9 mouse cellular contexts compared by ENCODE assay signal in the genomic region with DNA sequence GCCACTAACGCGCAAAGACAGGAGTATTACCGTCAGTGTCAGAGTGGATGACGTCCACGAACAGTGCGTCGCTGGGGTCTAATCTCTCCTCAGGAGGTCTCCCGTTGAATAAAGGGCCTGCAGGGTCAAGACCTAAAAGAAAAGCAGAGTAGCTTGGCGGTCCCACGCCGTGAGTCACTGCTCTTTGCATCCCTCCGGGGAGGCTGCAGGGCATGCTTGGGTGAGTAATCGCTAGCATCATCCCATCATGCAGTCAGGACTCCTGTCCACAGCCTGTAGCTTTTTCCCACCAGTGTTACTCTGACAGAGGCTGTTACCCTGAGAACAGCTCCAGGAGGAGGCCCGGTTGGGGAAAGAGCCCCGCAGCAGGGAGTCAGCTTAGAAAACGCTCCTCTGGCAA. TPM values are rescaled to one million over a fixed set of nuclear protein-coding genes. Genes with fewer than 3 reads are reported as not detected.
DNase-seq lines count a peak whose midpoint lies in the region; ATAC-seq lines count a peak whose summit lies in the region.
"Had no signal": no experiment of that assay in that cellular context is flagged by ENCODE, and none has a peak within 500 bp of the region (broad histone marks: within the 10 kb centered on the region; RNA-seq: fewer than 3 reads in every experiment).

No protein-coding gene starts in this region.

- no peak overlapping the region for H3K9ac ChIP-seq in kidney, embryonic 14.5 days (ENCODE audit: low read depth, low read length)
- H3K9ac ChIP-seq in forebrain, embryonic 15.5 days (replicated peaks), result no peak overlapping the region
- H3K9ac ChIP-seq in midbrain, embryonic 16.5 days (ENCODE audit: low read depth, low read length), result peak overlapping the region; percentile 27; the same call in 1 of the 2 replicates
- H3K9ac ChIP-seq: liver, embryonic 14.5 days had no signal

- 3% methylated on average over 16 of the region's 16 CpGs for WGBS in kidney, embryonic 14.5 days
- WGBS in forebrain, embryonic 15.5 days, result 2% methylated on average over 16 of the region's 16 CpGs
- under 1% methylated on average over 16 of the region's 16 CpGs for WGBS in midbrain, embryonic 16.5 days

- no peak; the same call in 1 of the 2 replicates for ATAC-seq in kidney, embryonic 14.5 days (ENCODE audit: low FRiP score, low TSS enrichment)
- ATAC-seq in forebrain, embryonic 15.5 days (replicated peaks), result no peak
- no peak for ATAC-seq in midbrain, embryonic 16.5 days

- peaks cover 5% of the 10 kb centered on the region; the same call in 1 of the 2 replicates for H3K4me1 ChIP-seq in kidney, embryonic 14.5 days (ENCODE audit: control insufficient read depth, insufficient read depth, low read length)
- H3K4me1 ChIP-seq in forebrain, embryonic 15.5 days, result peaks cover 6% of the 10 kb centered on the region; the same call in 1 of the 2 replicates
- no peaks in the 10 kb centered on the region for H3K4me1 ChIP-seq in midbrain, embryonic 16.5 days (ENCODE audit: control insufficient read depth, insufficient read depth, low read length)

- H3K27ac ChIP-seq in kidney, embryonic 14.5 days (ENCODE audit: low read depth, low read length), result no peak overlapping the region
- H3K27ac ChIP-seq in forebrain, embryonic 15.5 days (replicated peaks), result no peak overlapping the region
- H3K27ac ChIP-seq in midbrain, embryonic 16.5 days (ENCODE audit: low read length), result no peak overlapping the region
- H3K27ac ChIP-seq: liver, embryonic 14.5 days had no signal

- H3K4me3 ChIP-seq in kidney, embryonic 14.5 days (ENCODE audit: low read length), result peak overlapping the region; percentile 12; the same call in 1 of the 2 replicates
- H3K4me3 ChIP-seq in forebrain, embryonic 15.5 days, result no peak overlapping the region
- no peak overlapping the region for H3K4me3 ChIP-seq in midbrain, embryonic 16.5 days (ENCODE audit: low read depth, low read length)

- no peaks in the 10 kb centered on the region for H3K9me3 ChIP-seq in kidney, embryonic 14.5 days (ENCODE audit: control insufficient read depth, low read length)
- no peaks in the 10 kb centered on the region for H3K9me3 ChIP-seq in forebrain, embryonic 15.5 days
- no peaks in the 10 kb centered on the region for H3K9me3 ChIP-seq in midbrain, embryonic 16.5 days (replicated peaks; ENCODE audit: control insufficient read depth, low read length, poor library complexity, severe bottlenecking)

- H3K4me2 ChIP-seq in kidney, embryonic 14.5 days (replicated peaks; ENCODE audit: low read depth, low read length), result peak overlapping the region; percentile 30
- peak overlapping the region; percentile 20 for H3K4me2 ChIP-seq in forebrain, embryonic 15.5 days (replicated peaks)
- H3K4me2 ChIP-seq in midbrain, embryonic 16.5 days (ENCODE audit: low read length), result peak overlapping the region; percentile 43

- no peak for DNase-seq in kidney, postnatal 10 days
- DNase-seq in ZHBTc4 (ENCODE audit: low read depth, low spot score), result peak; percentile 33
- no peak for DNase-seq in thymus, postnatal 4 days
- no peak for DNase-seq in urinary bladder, postnatal 36 days (ENCODE audit: low spot score in 2 of 2)
- DNase-seq in thymus, postnatal 25 days, result no peak

- peaks cover 3% of the 10 kb centered on the region; the same call in 1 of the 2 replicates for H3K27me3 ChIP-seq in kidney, embryonic 14.5 days (ENCODE audit: control insufficient read depth, insufficient read depth, low read length)
- no peaks in the 10 kb centered on the region for H3K27me3 ChIP-seq in forebrain, embryonic 15.5 days
- no peaks in the 10 kb centered on the region for H3K27me3 ChIP-seq in midbrain, embryonic 16.5 days (ENCODE audit: control insufficient read depth, insufficient read depth, low read depth, low read length)

- H3K36me3 ChIP-seq in kidney, embryonic 14.5 days (ENCODE audit: control insufficient read depth, insufficient read depth, low read length), result no peaks in the 10 kb centered on the region
- H3K36me3 ChIP-seq in forebrain, embryonic 15.5 days, result no peaks in the 10 kb centered on the region
- H3K36me3 ChIP-seq in midbrain, embryonic 16.5 days (ENCODE audit: control insufficient read depth, insufficient read depth, low read length), result no peaks in the 10 kb centered on the region

RNA-seq across cellular contexts. Expression of gene Liph, which starts 19.3 kb away (rescaled TPM):
- 0.26 and 0.53 TPM in 2 replicates for polyA plus RNA-seq in kidney, embryonic 14.5 days (2014; fragmentation: Nextera tagmentation; extraction: Ambion mirVana)
- polyA plus RNA-seq in forebrain, embryonic 15.5 days (2015; fragmentation: Nextera tagmentation; extraction: Ambion mirVana), result 0.56 and 0.76 TPM in 2 replicates
- polyA plus RNA-seq in midbrain, embryonic 16.5 days (2015; fragmentation: Nextera tagmentation; extraction: Ambion mirVana), result 0.58 and 0.92 TPM in 2 replicates

RNA-seq across cellular contexts. Expression of gene Tmem41a, which starts 28.9 kb away (rescaled TPM):
- 26.8 and 27.9 TPM in 2 replicates for polyA plus RNA-seq in kidney, embryonic 14.5 days (2014; fragmentation: Nextera tagmentation; extraction: Ambion mirVana)
- 28.9 and 30.4 TPM in 2 replicates for polyA plus RNA-seq in forebrain, embryonic 15.5 days (2015; fragmentation: Nextera tagmentation; extraction: Ambion mirVana)
- 40.1 and 42.2 TPM in 2 replicates for polyA plus RNA-seq in midbrain, embryonic 16.5 days (2015; fragmentation: Nextera tagmentation; extraction: Ambion mirVana)

RNA-seq across cellular contexts. Expression of gene Senp2, which starts 33.1 kb away (rescaled TPM):
- polyA plus RNA-seq in kidney, embryonic 14.5 days (2014; fragmentation: Nextera tagmentation; extraction: Ambion mirVana), result 33.3 and 48.7 TPM in 2 replicates
- 49.2 and 53.3 TPM in 2 replicates for polyA plus RNA-seq in forebrain, embryonic 15.5 days (2015; fragmentation: Nextera tagmentation; extraction: Ambion mirVana)
- polyA plus RNA-seq in midbrain, embryonic 16.5 days (2015; fragmentation: Nextera tagmentation; extraction: Ambion mirVana), result 47.7 and 49.4 TPM in 2 replicates
